Mouse (Mus musculus): ENCODE measurements around the gene Vps11.
"Not testable (repeated sequence)": the region's sequence is repeated elsewhere in the genome, so short reads cannot be mapped to it uniquely, and the experiment has no call there.

Vps11 gene

GRCm38 (mm10) chr9:44314257-44314547 lies 47.3 kb downstream of the Vps11 start:
- no peak for DNase-seq (ENCODE audit: low spot score)

- DNase-seq (ENCODE audit: low spot score) = no peak
Measured at GRCm38 (mm10) chr9:44313476-44314256, 47.8 kb downstream of the Vps11 start.

- DNase-seq (ENCODE audit: low spot score) = no peak
Measured at GRCm38 (mm10) chr9:44311136-44312134, 50.0 kb downstream of the Vps11 start.

- DNase-seq (ENCODE audit: low spot score) = no peak
Measured at GRCm38 (mm10) chr9:44310750-44311135, 50.7 kb downstream of the Vps11 start.

- DNase-seq (ENCODE audit: low spot score) = no peak
Measured at GRCm38 (mm10) chr9:44309756-44310155, 51.7 kb downstream of the Vps11 start.

GRCm38 (mm10) chr9:44307248-44307647 lies 54.2 kb downstream of the Vps11 start:
- DNase-seq (ENCODE audit: low spot score) = no peak

- DNase-seq (ENCODE audit: low spot score) = no peak
Measured at GRCm38 (mm10) chr9:44306532-44306931, 54.9 kb downstream of the Vps11 start.

- DNase-seq (ENCODE audit: low spot score) = peak; percentile 99
Measured at GRCm38 (mm10) chr9:44305466-44306079, 55.9 kb downstream of the Vps11 start, which contains the start of gene Hinfp. Hinfp (minus strand) TSS chr9:44305671.

- DNase-seq (ENCODE audit: low spot score) = not testable (repeated sequence)
Measured at GRCm38 (mm10) chr9:44300001-44300400, 61.5 kb downstream of the Vps11 start.
